Mouse (Mus musculus): ENCODE data around the gene Sptan1.

Sptan1 gene

DNA sequence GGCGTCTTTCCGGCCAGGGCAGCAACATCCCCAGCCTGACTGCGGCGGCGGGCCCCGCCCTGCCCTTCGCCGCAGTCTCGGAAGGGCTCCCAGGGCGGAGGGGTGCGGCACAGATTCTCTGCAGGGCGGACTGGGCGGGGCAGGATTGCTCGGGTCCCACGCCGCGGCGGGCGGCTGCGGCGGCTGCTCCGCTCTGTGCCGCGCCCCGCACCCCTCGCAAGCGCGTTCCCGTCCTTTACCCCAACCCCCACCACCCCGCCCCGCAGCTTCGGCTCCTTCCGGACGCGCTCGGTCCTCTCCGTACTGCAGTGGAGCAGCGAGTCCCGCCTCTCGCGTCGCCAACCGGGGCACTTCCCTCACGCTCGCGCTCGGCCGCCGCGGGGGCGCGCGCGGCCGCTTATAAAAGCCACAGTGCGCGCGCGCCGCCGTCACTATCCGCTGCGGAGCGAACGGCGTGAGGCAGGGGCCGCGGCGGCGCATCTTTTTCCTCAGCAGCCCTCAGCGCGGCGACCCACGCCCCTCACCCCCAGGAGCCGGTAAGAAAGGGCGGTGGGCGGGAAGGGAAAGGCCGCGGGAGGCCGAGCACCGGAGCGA lies at the start of gene Sptan1:
Sptan1 (plus strand) TSS at position 311 of the 594 bp plus-strand sequence.
- peak; percentile 99 for DNase-seq (ENCODE audit: low spot score)

DNA sequence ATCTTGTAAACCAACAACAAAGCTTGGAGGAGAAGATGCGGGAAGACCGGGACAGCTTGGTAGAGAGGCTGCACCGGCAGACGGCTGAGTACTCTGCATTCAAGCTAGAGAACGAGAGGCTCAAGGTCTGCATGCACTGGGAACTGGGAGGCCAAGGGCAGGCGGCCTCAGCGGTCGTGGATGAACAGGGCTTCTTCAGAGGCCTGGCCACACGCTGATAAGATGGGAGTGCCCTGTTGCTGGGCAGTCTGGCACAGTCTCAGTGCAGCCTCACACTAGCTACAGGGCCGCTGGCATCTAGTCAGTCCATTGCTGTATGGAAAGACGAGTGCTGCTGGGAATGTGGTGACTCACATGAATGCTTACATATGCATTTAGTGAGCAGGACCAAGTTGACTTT lies 47.7 kb upstream of the Sptan1 start:
- DNase-seq (ENCODE audit: low spot score): no peak

GRCm38 (mm10) chr2:29922011-29922410 lies 43.3 kb upstream of the Sptan1 start:
- DNase-seq (ENCODE audit: low spot score): peak; percentile 85

GRCm38 (mm10) chr2:29926542-29926941 lies 38.8 kb upstream of the Sptan1 start:
- DNase-seq (ENCODE audit: low spot score): no peak

- no peak for DNase-seq (ENCODE audit: low spot score)
Measured at GRCm38 (mm10) chr2:29930506-29930905, 34.9 kb upstream of the Sptan1 start.

DNA sequence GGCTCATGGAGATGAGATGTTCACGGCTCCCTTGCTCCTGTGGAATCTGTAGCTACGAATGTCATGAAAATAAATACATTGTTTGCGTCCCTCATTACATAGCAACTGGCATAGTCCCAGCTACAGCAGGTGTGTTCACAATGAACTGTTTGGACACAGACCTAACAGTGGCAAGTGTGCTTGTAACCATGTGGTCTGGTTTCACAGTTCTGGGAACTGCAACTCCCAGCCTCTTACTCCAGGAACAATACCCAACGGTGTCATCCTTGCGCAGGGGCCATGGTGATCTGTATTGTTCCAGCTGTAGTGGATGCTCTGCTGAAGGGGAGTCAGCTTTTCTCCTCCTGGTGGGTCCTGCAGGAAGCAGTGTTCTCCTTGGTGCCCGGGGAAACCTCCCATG lies 34.2 kb upstream of the Sptan1 start:
- no peak for DNase-seq (ENCODE audit: low spot score)

GRCm38 (mm10) chr2:29934906-29935599 lies 30.3 kb upstream of the Sptan1 start, which contains the start of gene Gle1:
Gene Gle1 (plus strand): TSS chr2:29935426.
- DNase-seq (ENCODE audit: low spot score): peak; percentile 99

- DNase-seq (ENCODE audit: low spot score): no peak
Measured at GRCm38 (mm10) chr2:29940073-29940472, 25.3 kb upstream of the Sptan1 start.

DNA sequence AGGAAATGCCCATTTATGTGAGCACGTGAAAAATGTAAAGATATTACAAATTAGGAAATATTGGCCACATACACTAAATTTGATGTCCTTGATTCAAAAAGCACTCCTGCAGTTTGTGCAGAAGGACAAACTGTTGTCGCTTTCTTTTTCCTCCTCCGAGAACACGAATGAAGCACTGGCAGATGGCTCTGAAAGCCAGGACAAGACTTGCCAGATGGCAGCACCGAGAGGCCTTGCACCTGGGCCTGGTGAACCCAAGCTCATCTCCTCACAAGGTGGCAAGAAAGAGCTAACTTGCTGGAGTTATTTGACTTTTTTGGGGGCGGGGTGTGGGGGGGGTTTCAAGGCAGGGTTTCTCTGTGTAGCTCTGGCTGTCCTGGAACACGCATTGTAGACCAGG lies 24.5 kb upstream of the Sptan1 start:
- no peak for DNase-seq (ENCODE audit: low spot score)

GRCm38 (mm10) chr2:29944723-29945122 lies 20.6 kb upstream of the Sptan1 start:
- DNase-seq (ENCODE audit: low spot score): no peak

GRCm38 (mm10) chr2:29948896-29949295 lies 16.5 kb upstream of the Sptan1 start:
- no peak for DNase-seq (ENCODE audit: low spot score)

DNA sequence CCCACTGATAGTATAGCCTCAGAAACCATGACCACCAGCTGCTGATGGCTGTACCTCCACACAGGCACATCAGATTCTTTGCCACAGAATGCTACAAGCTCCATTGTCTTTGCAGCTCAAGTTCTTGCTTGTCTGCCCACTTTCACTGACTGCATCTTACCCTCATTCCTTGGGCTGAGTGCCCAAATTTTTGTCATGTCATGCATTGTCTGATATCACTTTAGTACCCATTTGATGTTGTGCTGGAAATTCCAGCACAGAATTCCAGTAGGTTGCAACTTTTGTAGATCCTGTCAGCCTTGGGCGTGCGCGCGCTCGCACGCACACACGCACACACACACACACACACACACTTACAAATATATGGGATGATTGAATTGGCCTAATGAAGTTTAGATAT lies 4.1 kb upstream of the Sptan1 start:
- DNase-seq (ENCODE audit: low spot score): no peak

GRCm38 (mm10) chr2:29964354-29965249 lies 758 bp upstream of the Sptan1 start:
- DNase-seq (ENCODE audit: low spot score): no peak

DNA sequence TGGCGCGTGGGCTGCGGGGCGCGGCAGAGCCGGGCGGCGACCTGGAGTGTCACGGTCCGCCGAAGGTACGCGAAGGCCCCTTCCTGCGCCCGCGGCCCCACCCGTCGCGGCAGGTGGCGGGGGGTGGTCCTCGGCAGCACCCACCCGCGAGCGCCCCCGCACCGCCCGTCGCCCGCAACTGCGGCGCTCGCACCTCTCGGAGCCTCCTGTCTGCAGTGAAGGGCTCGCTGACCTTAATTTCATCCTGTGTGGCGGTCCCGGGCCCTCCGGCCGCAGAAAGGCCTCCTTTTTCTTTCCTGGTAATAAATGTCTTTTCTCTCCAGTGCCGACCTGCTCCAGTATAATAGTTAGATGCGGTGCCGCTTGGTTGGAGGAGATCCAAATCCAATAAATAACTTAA lies 546 bp downstream of the Sptan1 start:
- peak; percentile 71 for DNase-seq (ENCODE audit: low spot score)

DNA sequence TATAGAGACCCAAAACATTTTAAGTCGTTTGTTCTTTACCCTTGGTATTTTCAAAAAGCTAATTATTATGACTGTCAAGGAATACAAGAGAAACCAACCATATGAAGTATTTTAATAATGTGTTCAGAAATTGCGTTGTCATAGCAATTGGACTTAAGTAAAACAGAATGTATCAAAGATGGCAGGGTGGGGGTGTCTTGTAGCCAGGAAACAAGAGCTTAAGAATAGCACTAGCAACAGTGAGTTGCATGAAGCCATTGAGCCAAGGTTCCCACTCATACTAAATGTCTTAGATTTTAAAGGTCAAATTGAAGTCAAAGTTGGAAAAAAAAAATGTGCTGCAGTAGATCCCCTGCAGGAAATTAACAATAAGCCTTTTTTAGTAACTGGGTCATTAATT lies 1.5 kb downstream of the Sptan1 start:
- no peak for DNase-seq (ENCODE audit: low spot score)

- DNase-seq (ENCODE audit: low spot score): no peak
Measured at GRCm38 (mm10) chr2:29967768-29968167, 2.4 kb downstream of the Sptan1 start.

DNA sequence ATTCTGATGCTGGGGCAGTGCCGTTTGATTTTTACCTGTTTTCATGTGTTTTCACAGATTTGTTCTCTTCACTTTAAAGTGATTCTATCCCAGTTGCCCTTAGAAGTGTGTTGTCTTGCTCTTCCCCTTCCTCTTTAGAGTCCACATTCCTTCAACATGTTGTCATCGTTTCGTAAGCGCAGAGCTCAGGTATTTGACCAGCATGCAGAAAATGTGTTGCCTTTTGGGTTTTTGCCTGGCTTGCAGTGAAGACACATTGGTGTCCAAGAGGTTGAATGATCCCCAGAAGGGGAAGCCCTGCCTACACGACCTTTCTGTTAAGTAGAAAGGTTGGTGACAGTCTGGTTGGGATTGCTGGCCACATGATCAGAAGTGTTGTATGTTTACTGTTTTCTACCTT lies 3.3 kb downstream of the Sptan1 start:
- no peak for DNase-seq (ENCODE audit: low spot score)

DNA sequence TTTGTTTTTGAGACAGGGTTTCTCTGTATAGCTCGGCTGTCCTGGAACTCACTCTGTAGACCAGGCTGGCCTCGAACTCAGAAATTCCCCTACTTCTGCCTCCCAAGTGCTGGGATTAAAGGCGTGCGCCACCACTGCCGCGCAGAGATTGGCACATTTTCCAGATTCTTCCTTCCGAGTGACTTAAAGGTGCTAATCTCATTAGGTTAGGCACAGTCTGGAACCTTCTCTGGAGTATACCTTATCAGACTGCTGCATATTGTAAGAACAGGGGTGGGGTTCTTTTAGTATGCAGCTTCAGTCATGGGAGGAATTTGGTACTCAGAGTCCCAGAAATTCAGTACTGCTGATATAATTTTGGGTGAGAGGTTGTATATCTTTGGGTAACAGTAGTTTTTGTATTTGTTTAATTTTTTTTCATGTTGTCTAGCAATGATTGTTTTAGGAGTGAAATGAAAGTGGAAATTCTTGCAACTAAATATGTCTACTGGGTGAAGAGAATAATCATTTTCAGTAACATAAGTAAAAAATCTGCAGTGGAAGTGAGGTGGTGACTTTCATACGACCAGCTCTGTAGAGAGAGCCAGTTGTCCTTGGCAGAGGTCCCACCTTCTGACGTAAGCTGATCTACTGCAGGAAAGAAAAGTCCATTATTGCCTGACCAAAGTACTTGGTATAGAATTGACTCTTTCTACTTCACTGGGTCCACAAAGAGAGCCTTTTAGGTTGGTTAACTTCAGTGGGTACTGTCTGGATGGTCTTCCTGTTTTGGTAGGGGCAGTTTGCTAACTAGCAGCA lies 6.7 kb downstream of the Sptan1 start:
- peak; percentile 75 for DNase-seq (ENCODE audit: low spot score)

- no peak for DNase-seq (ENCODE audit: low spot score)
Measured at GRCm38 (mm10) chr2:29973525-29973924, 8.2 kb downstream of the Sptan1 start.

DNA sequence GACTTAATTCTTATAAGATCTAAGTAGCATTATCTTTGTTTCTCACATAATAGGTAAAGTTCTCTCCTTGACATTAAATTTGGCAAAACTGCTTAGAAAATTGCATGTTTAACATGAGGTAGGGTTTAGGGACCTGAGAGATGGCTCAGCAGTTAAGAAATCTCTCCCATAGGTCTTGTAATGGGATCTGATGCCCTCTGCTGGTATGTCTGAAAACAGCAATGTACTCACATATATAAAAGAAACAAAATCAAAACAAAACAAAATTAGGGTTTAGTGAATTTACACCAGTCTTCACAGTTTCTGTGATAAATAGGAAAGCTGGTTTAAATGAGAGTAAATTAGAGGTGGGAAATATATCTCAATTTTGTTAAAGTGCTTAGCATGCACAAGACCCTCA lies 11.9 kb downstream of the Sptan1 start:
- no peak for DNase-seq (ENCODE audit: low spot score)

DNA sequence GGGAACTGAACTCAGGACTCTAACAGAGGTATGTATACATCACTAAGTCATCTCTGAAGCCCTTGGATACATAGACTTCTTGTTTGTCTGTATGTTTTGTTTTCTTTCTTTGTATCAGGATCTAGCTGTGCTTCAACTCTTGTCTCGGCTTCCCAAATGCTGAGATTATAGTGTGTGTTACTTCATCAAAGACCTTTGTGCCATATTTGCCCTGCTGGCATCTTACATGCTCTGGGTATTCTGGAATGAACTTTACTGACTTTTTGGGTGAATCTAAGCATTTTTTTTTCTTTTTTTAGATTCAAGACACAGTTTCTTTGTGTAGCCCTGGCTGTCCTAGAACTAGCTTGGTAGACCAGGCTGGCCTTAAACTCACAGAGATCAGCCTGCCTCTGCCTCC lies 15.3 kb downstream of the Sptan1 start:
- DNase-seq (ENCODE audit: low spot score): no peak

DNA sequence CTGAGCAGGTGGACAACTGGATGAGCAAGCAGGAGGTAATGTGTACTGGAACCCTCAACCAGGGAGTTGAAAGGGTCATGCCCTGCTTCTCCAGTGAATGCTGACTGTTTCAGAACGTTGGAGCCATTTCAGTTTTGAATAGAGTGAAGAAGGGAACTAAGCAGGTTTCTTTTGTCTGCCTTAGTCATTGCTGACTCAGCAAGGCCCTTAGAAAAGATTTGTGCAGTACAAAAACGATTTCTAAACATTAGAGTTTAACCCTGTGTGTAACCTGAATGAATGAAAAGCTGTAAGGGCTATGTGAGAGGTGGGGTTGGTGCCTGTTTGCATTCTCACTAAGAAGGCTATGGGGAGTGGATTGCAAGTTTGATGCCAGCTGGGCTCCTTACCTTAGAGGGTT lies 26.6 kb downstream of the Sptan1 start:
- DNase-seq (ENCODE audit: low spot score): no peak

Measured in testis, postnatal 10 days (tissue).